Mouse (Mus musculus) ES-Bruce4 (cell line): ENCODE measurements around the gene Dot1l. TPM values are rescaled to one million over a fixed set of nuclear protein-coding genes. Genes with fewer than 3 reads are reported as not detected.
A peak's percentile ranks its signal among the peaks of the same experiment; 100 is the strongest.

Experiments used
- H3K27ac ChIP-seq: 2 replicates; pipeline ENCODE4 v1.5.1; 2012; ENCODE audit warnings: low read length, inconsistent platforms; ENCODE audit not compliant: insufficient read depth
- H3K27me3 ChIP-seq: 2 replicates; pipeline ENCODE4 v1.6.1; 2012; ENCODE audit warnings: mild to moderate bottlenecking, low read length, inconsistent platforms; ENCODE audit not compliant: control insufficient read depth, poor library complexity, insufficient read depth, severe bottlenecking
- H3K36me3 ChIP-seq: 2 replicates; pipeline ENCODE4 v1.6.1; 2012; ENCODE audit warnings: inconsistent platforms, mild to moderate bottlenecking, low read length, moderate library complexity; ENCODE audit not compliant: control insufficient read depth, poor library complexity, insufficient read depth, severe bottlenecking
- H3K4me1 ChIP-seq: one replicate; pipeline ENCODE4 v1.8.1; 2011; ENCODE audit warnings: low read length; ENCODE audit not compliant: control insufficient read depth, insufficient read depth
- H3K4me3 ChIP-seq: 2 replicates; pipeline ENCODE4 v1.5.1; 2011; ENCODE audit warnings: low read depth, mild to moderate bottlenecking, low read length
- H3K9ac ChIP-seq: 2 replicates; pipeline ENCODE4 v1.6.1; 2012; ENCODE audit warnings: low read depth, mild to moderate bottlenecking, inconsistent platforms; ENCODE audit not compliant: poor library complexity, severe bottlenecking
- H3K9me3 ChIP-seq: replicated peaks from 2 replicates; pipeline ENCODE4 v1.6.1; 2012; ENCODE audit warnings: mild to moderate bottlenecking, low read length, inconsistent platforms; ENCODE audit not compliant: control insufficient read depth, poor library complexity, insufficient read depth, severe bottlenecking
- CTCF ChIP-seq: IDR thresholded peaks from one replicate; pipeline ENCODE4 v1.8.1; 2011; ENCODE audit warnings: low read depth, low read length
- EP300 ChIP-seq: IDR thresholded peaks from 2 replicates; pipeline ENCODE4 v1.6.1; 2011; ENCODE audit warnings: low read depth, low read length; ENCODE audit not compliant: insufficient read depth
- POLR2A ChIP-seq: IDR thresholded peaks from one replicate; pipeline ENCODE4 v1.8.1; 2011; ENCODE audit warnings: low read length; ENCODE audit not compliant: insufficient read depth
- polyA plus RNA-seq: library from polyadenylated mRNA; stranded (reverse); fragments of >200 nt; gene quantifications from 2 replicates; pipeline ENCODE4 v1.2.4, GENCODE M21; 2011; ENCODE audit warnings: low read depth; ENCODE audit not compliant: missing spikeins, insufficient read depth, insufficient read length

The Dot1l gene
- polyA plus RNA-seq, 1 experiment, result 42.6 TPM

- H3K4me3 ChIP-seq, result no peak overlapping the region
- no peak overlapping the region for H3K27ac ChIP-seq
- TF ChIP-seq EP300 (no peak), POLR2A (no peak), CTCF (no peak)
- H3K9ac ChIP-seq, result no peak overlapping the region
- H3K9me3 ChIP-seq, result no peaks in the 10 kb centered on the region
- no peaks in the 10 kb centered on the region for H3K4me1 ChIP-seq
- H3K36me3 ChIP-seq, result peaks cover under 1% of the 10 kb centered on the region; the same call in 1 of the 2 replicates
- no peaks in the 10 kb centered on the region for H3K27me3 ChIP-seq
Observed at GRCm38 (mm10) chr10:80823316-80823715, 68.3 kb downstream of the Dot1l start.

- Histone ChIP-seq H3K27me3 (no peaks in the 10 kb centered on the region), H3K4me1 (no peaks in the 10 kb centered on the region), H3K4me3 (no peak overlapping the region), H3K9me3 (no peaks in the 10 kb centered on the region), H3K36me3 (peaks cover 3% of the 10 kb centered on the region), H3K27ac (0 out of 2 replicates have a peak overlapping the region, but pooled peaks have one; percentile 0), H3K9ac (peak overlapping the region; percentile 30)
- TF ChIP-seq EP300 (no peak), POLR2A (no peak), CTCF (no peak)
Observed at GRCm38 (mm10) chr10:80823847-80824643, 69.0 kb downstream of the Dot1l start.

- H3K36me3 ChIP-seq, result peaks cover 3% of the 10 kb centered on the region
- no peak overlapping the region for H3K9ac ChIP-seq
- no peak overlapping the region for H3K27ac ChIP-seq
- TF ChIP-seq EP300 (no peak), POLR2A (no peak), CTCF (no peak)
- H3K4me1 ChIP-seq, result no peaks in the 10 kb centered on the region
- H3K4me3 ChIP-seq, result no peak overlapping the region
- H3K9me3 ChIP-seq, result no peaks in the 10 kb centered on the region
- no peaks in the 10 kb centered on the region for H3K27me3 ChIP-seq
Observed at GRCm38 (mm10) chr10:80824827-80825226, 69.8 kb downstream of the Dot1l start.

- H3K9ac ChIP-seq, result peak within 1 kb of the TSS; percentile 88
- peak within 1 kb of the TSS; percentile 93 for H3K4me3 ChIP-seq
- no peak; the same call in 1 of the 2 replicates for TF ChIP-seq EP300
- peak; percentile 76 for TF ChIP-seq POLR2A
- no peaks in the 10 kb centered on the region for H3K27me3 ChIP-seq
- no peaks in the 10 kb centered on the region for H3K9me3 ChIP-seq
- no peak within 1 kb of the TSS for H3K27ac ChIP-seq
- H3K36me3 ChIP-seq, result peaks cover 3% of the 10 kb centered on the region
- H3K4me1 ChIP-seq, result no peaks in the 10 kb centered on the region
Observed at GRCm38 (mm10) chr10:80826151-80827062, 71.4 kb downstream of the Dot1l start, which contains the start of gene Oaz1. Gene Oaz1 (plus strand): TSS chr10:80826656.

GRCm38 (mm10) chr10:80827063-80827869 is 72.3 kb downstream of the Dot1l start:
- Histone ChIP-seq H3K4me3 (peak overlapping the region; percentile 93), H3K9me3 (no peaks in the 10 kb centered on the region), H3K27ac (no peak overlapping the region), H3K9ac (peak overlapping the region; percentile 88), H3K4me1 (no peaks in the 10 kb centered on the region), H3K27me3 (no peaks in the 10 kb centered on the region), H3K36me3 (peaks cover 3% of the 10 kb centered on the region)
- TF ChIP-seq CTCF (no peak), POLR2A (no peak), EP300 (no peak)
